Mouse (Mus musculus): ENCODE measurements at regions not wholly inside any gene's neighbourhood (a gene's known extent, or its start where the extent isn't known, plus 50 kb on each side); places are given as distances from the start of the nearest gene placed in this dataset.
A peak's percentile ranks its signal among the peaks of the same experiment; 100 is the strongest.

GRCm38 (mm10) chr13:53911846-53912245 is 143.7 kb downstream of the Drd1 start:
- Histone ChIP-seq H3K4me2 (ENCODE audit: low read depth, low read length) (no peak overlapping the region), H3K9ac (ENCODE audit: low read depth, low read length) (no peak overlapping the region), H3K4me3 (ENCODE audit: low read depth, low read length) (no peak overlapping the region), H3K9me3 (replicated peaks; ENCODE audit: control insufficient read depth, low read length) (no peaks in the 10 kb centered on the region), H3K27me3 (ENCODE audit: control insufficient read depth, insufficient read depth, low read depth, low read length) (no peaks in the 10 kb centered on the region), H3K27ac (ENCODE audit: low read length) (no peak overlapping the region), H3K36me3 (ENCODE audit: control insufficient read depth, insufficient read depth) (no peaks in the 10 kb centered on the region), H3K4me1 (ENCODE audit: control insufficient read depth, low read depth, low read length) (no peaks in the 10 kb centered on the region)
- peak; percentile 47; the same call in 1 of the 2 replicates for ATAC-seq (ENCODE audit: low read depth)
- 17% methylated on average over 3 of the region's 3 CpGs for WGBS (ENCODE audit: insufficient replicate concordance)

- no peaks in the 10 kb centered on the region for H3K27me3 ChIP-seq (ENCODE audit: control insufficient read depth, insufficient read depth, low read depth, low read length)
- H3K27ac ChIP-seq (ENCODE audit: low read length): no peak overlapping the region
- H3K9me3 ChIP-seq (replicated peaks; ENCODE audit: control insufficient read depth, low read length): no peaks in the 10 kb centered on the region
- H3K4me2 ChIP-seq (ENCODE audit: low read depth, low read length): no peak overlapping the region
- no peak overlapping the region for H3K4me3 ChIP-seq (ENCODE audit: low read depth, low read length)
- no peak overlapping the region for H3K9ac ChIP-seq (ENCODE audit: low read depth, low read length)
- H3K4me1 ChIP-seq (ENCODE audit: control insufficient read depth, low read depth, low read length): no peaks in the 10 kb centered on the region
- H3K36me3 ChIP-seq (ENCODE audit: control insufficient read depth, insufficient read depth): no peaks in the 10 kb centered on the region
- WGBS (ENCODE audit: insufficient replicate concordance): 69% methylated on average over 8 of the region's 8 CpGs
- no peak for ATAC-seq (ENCODE audit: low read depth)
Observed at GRCm38 (mm10) chr13:53911261-53911660, 144.2 kb downstream of the Drd1 start.

DNA sequence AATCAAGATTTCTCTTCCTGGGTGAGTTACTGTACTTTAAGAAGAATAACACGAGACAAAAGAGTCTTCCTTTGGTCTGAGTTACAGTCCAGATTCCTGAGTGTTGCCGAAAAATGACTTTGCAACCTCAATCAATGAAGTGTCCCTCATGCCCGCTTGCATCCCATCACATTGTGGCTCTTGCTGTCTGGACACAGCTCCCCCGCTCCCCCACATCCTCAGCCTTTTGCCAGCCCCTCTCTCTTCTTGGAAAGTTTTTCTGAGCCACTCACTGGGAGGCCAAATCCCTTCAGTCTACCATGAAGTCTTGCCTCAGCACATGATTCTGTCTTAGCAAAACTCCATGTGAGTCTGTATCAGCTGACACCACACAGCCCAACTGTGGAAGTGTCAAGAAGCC is 145.3 kb downstream of the Drd1 start:
- no peak overlapping the region for H3K4me3 ChIP-seq (ENCODE audit: low read depth, low read length)
- H3K9me3 ChIP-seq (replicated peaks; ENCODE audit: control insufficient read depth, low read length): no peaks in the 10 kb centered on the region
- H3K4me1 ChIP-seq (ENCODE audit: control insufficient read depth, low read depth, low read length): no peaks in the 10 kb centered on the region
- no peak overlapping the region for H3K9ac ChIP-seq (ENCODE audit: low read depth, low read length)
- WGBS (ENCODE audit: insufficient replicate concordance): 59% methylated on average over 4 of the region's 4 CpGs
- no peak overlapping the region for H3K4me2 ChIP-seq (ENCODE audit: low read depth, low read length)
- no peaks in the 10 kb centered on the region for H3K27me3 ChIP-seq (ENCODE audit: control insufficient read depth, insufficient read depth, low read depth, low read length)
- no peak for ATAC-seq (ENCODE audit: low read depth)
- no peak overlapping the region for H3K27ac ChIP-seq (ENCODE audit: low read length)
- no peaks in the 10 kb centered on the region for H3K36me3 ChIP-seq (ENCODE audit: control insufficient read depth, insufficient read depth)

GRCm38 (mm10) chr13:53904471-53904870 is 151.0 kb downstream of the Drd1 start:
- Histone ChIP-seq H3K9ac (ENCODE audit: low read depth, low read length) (no peak overlapping the region), H3K4me2 (ENCODE audit: low read depth, low read length) (no peak overlapping the region), H3K27me3 (ENCODE audit: control insufficient read depth, insufficient read depth, low read depth, low read length) (no peaks in the 10 kb centered on the region), H3K4me1 (ENCODE audit: control insufficient read depth, low read depth, low read length) (no peaks in the 10 kb centered on the region), H3K9me3 (replicated peaks; ENCODE audit: control insufficient read depth, low read length) (no peaks in the 10 kb centered on the region), H3K4me3 (ENCODE audit: low read depth, low read length) (no peak overlapping the region), H3K36me3 (ENCODE audit: control insufficient read depth, insufficient read depth) (no peaks in the 10 kb centered on the region), H3K27ac (ENCODE audit: low read length) (no peak overlapping the region)
- ATAC-seq (ENCODE audit: low read depth): no peak
- WGBS (ENCODE audit: insufficient replicate concordance): 52% methylated on average over 8 of the region's 8 CpGs

- H3K9ac ChIP-seq (ENCODE audit: low read depth, low read length): no peak overlapping the region
- no peak overlapping the region for H3K27ac ChIP-seq (ENCODE audit: low read length)
- no peak overlapping the region for H3K4me2 ChIP-seq (ENCODE audit: low read depth, low read length)
- H3K27me3 ChIP-seq (ENCODE audit: control insufficient read depth, insufficient read depth, low read depth, low read length): no peaks in the 10 kb centered on the region
- H3K9me3 ChIP-seq (replicated peaks; ENCODE audit: control insufficient read depth, low read length): no peaks in the 10 kb centered on the region
- ATAC-seq (ENCODE audit: low read depth): no peak
- no peaks in the 10 kb centered on the region for H3K4me1 ChIP-seq (ENCODE audit: control insufficient read depth, low read depth, low read length)
- H3K36me3 ChIP-seq (ENCODE audit: control insufficient read depth, insufficient read depth): no peaks in the 10 kb centered on the region
- H3K4me3 ChIP-seq (ENCODE audit: low read depth, low read length): no peak overlapping the region
- whole genome bisulfite sequencing (ENCODE audit: insufficient replicate concordance): 37% methylated on average over 7 of the region's 7 CpGs
Observed at GRCm38 (mm10) chr13:53903626-53904025, 151.9 kb downstream of the Drd1 start.

GRCm38 (mm10) chr13:53902831-53903230 is 152.7 kb downstream of the Drd1 start:
- WGBS (ENCODE audit: insufficient replicate concordance): 73% methylated on average over 2 of the region's 2 CpGs
- H3K27ac ChIP-seq (ENCODE audit: low read length): no peak overlapping the region
- H3K4me3 ChIP-seq (ENCODE audit: low read depth, low read length): no peak overlapping the region
- H3K4me1 ChIP-seq (ENCODE audit: control insufficient read depth, low read depth, low read length): no peaks in the 10 kb centered on the region
- no peaks in the 10 kb centered on the region for H3K27me3 ChIP-seq (ENCODE audit: control insufficient read depth, insufficient read depth, low read depth, low read length)
- H3K4me2 ChIP-seq (ENCODE audit: low read depth, low read length): no peak overlapping the region
- H3K36me3 ChIP-seq (ENCODE audit: control insufficient read depth, insufficient read depth): no peaks in the 10 kb centered on the region
- H3K9ac ChIP-seq (ENCODE audit: low read depth, low read length): no peak overlapping the region
- ATAC-seq (ENCODE audit: low read depth): no peak
- H3K9me3 ChIP-seq (replicated peaks; ENCODE audit: control insufficient read depth, low read length): no peaks in the 10 kb centered on the region

DNA sequence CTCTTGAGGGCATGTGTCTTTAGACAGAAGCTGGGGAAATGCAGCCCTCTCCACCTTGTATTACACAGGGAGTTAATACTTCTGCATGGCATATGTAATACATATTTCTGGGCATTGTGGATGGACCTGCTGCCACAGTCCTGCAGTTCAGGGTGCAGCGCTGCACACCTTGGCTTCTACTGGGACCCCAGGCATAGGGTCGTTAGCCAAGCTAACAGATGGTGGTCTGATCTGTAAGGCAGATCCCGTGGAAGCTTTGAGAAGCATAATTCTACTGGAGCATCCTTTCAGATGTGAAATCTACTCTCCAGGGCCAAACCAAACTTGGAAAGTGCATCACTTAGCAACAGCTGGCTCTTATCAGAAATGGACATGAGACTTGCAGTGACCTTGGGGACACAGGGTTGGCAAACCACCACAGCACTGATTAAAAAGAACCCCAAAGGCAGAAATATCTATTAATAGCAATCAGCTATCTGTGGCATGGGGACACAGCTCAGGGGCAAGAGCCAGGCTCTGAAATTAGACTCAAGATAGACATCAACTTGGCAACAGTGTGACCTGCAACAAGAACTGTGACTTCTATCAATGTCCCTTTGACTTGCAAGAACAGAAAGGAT is 155.0 kb downstream of the Drd1 start:
- Histone ChIP-seq H3K4me1 (ENCODE audit: control insufficient read depth, low read depth, low read length) (no peaks in the 10 kb centered on the region), H3K4me3 (ENCODE audit: low read depth, low read length) (no peak overlapping the region), H3K9ac (ENCODE audit: low read depth, low read length) (no peak overlapping the region), H3K9me3 (replicated peaks; ENCODE audit: control insufficient read depth, low read length) (no peaks in the 10 kb centered on the region), H3K4me2 (ENCODE audit: low read depth, low read length) (no peak overlapping the region), H3K36me3 (ENCODE audit: control insufficient read depth, insufficient read depth) (no peaks in the 10 kb centered on the region), H3K27ac (ENCODE audit: low read length) (no peak overlapping the region), H3K27me3 (ENCODE audit: control insufficient read depth, insufficient read depth, low read depth, low read length) (no peaks in the 10 kb centered on the region)
- ATAC-seq (ENCODE audit: low read depth): no peak
- WGBS (ENCODE audit: insufficient replicate concordance): 56% methylated on average over 3 of the region's 3 CpGs

DNA sequence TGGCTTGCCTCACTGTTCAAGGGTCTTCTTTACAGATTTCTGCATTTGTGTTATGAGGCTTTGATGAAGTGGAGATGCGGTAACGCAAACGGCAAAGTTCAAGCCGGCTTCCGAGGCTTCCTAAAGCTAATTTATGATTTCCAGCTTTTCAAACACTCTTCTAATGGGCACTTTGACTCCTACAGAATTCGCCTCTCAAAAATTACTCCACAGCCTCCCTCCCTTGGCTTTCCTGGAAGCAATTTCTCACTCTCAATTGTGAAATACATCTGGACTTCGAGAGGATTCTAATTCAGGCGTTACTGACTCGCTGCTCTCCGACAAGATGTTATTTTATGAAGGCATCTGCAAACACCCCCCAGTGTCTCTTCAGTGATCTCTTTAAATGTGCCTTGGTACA is 157.2 kb downstream of the Drd1 start:
- Histone ChIP-seq H3K4me3 (ENCODE audit: low read depth, low read length) (no peak overlapping the region), H3K4me1 (ENCODE audit: control insufficient read depth, low read depth, low read length) (no peaks in the 10 kb centered on the region), H3K4me2 (ENCODE audit: low read depth, low read length) (no peak overlapping the region), H3K9me3 (replicated peaks; ENCODE audit: control insufficient read depth, low read length) (no peaks in the 10 kb centered on the region), H3K27ac (ENCODE audit: low read length) (no peak overlapping the region), H3K36me3 (ENCODE audit: control insufficient read depth, insufficient read depth) (no peaks in the 10 kb centered on the region), H3K9ac (ENCODE audit: low read depth, low read length) (no peak overlapping the region), H3K27me3 (ENCODE audit: control insufficient read depth, insufficient read depth, low read depth, low read length) (no peaks in the 10 kb centered on the region)
- 70% methylated on average over 10 of the region's 10 CpGs for WGBS (ENCODE audit: insufficient replicate concordance)
- no peak for ATAC-seq (ENCODE audit: low read depth)

GRCm38 (mm10) chr13:53897176-53897575 is 158.3 kb downstream of the Drd1 start:
- no peak for ATAC-seq (ENCODE audit: low read depth)
- Histone ChIP-seq H3K36me3 (ENCODE audit: control insufficient read depth, insufficient read depth) (no peaks in the 10 kb centered on the region), H3K4me3 (ENCODE audit: low read depth, low read length) (no peak overlapping the region), H3K9me3 (replicated peaks; ENCODE audit: control insufficient read depth, low read length) (no peaks in the 10 kb centered on the region), H3K4me2 (ENCODE audit: low read depth, low read length) (no peak overlapping the region), H3K9ac (ENCODE audit: low read depth, low read length) (no peak overlapping the region), H3K27me3 (ENCODE audit: control insufficient read depth, insufficient read depth, low read depth, low read length) (no peaks in the 10 kb centered on the region), H3K27ac (ENCODE audit: low read length) (no peak overlapping the region), H3K4me1 (ENCODE audit: control insufficient read depth, low read depth, low read length) (no peaks in the 10 kb centered on the region)
- 77% methylated on average over 2 of the region's 2 CpGs for WGBS (ENCODE audit: insufficient replicate concordance)

All from liver, embryonic 16.5 days (tissue).